Mouse (Mus musculus) T-helper 2 cell (primary cell): ENCODE data around the gene Gm49380.

Experiments used
- in situ Hi-C: fragments of 300-600 bp; cut with MboI, MseI; formaldehyde crosslinking; loops from one replicate; pipeline ENCODE4 v1.15.1; 2025; ENCODE audit warnings: high pct_unique_total_duplicates

Gm49380 gene

DNA sequence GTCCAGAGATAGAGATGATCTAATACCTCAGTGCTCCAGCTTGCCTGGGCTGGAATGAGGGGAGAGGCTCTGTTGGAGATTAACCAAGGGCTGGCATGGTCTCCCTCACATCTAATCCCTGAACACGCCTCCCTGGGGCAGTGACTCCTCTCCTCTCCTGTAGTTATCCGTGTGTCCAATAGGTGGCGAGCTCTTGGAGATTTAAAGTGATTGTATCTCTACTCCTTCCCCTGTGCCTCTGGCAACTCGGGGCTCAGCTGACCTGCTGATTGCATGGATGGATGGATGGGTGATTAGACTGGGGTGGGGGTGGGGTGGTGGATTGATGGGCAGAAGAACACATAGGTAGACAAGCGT lies 36.6 kb downstream of the Gm49380 start:
- in situ Hi-C loops = loop anchor here (25.0 kb wide), 1 partner anchor 339 kb away; the partner anchor contains the start of gene Nectin1

DNA sequence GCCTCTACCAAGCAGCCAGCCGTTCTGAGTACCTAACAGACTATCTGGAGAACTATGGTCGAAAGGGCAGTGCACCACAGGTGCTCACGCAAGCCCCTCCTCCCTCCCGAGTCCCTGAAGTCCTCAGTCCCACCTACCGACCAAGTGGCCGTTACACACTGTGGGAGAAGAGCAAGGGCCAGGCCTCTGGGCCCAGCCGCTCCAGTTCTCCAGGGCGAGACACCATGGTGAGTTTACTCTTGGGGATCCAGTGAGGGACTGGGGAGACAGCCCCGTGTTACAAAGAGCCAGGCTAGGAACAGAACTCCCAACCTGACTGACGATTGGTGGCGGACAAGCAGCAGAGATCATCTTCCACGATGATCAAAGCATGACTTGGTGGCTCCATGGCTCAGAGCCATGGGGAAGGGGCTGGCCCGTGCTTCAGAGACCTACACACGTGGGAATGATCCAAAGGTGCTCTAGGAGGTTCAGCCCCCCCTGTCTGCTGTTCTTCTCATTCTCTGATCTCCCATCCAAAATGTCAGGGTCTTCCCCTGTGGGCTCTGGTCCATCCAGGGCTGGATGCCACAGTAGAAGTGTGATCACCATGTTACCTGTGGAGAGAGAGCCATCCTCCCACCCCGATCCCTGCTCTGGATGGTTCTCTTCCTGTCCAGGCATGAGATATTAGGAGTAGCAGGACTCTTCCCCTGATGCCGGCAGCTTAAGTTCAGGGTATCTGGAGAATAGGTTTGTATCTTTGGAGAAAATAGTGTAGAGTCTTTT lies 37.1 kb downstream of the Gm49380 start:
- in situ Hi-C loops = loop anchor here (25.0 kb wide), 1 partner anchor 339 kb away; the partner anchor contains the start of gene Nectin1

- in situ Hi-C loops = loop anchor here (25.0 kb wide), 1 partner anchor 338 kb away; the partner anchor contains the start of gene Nectin1
These were observed 37.9 kb downstream of the Gm49380 start for GRCm38 (mm10) chr9:44075276-44075995.

GRCm38 (mm10) chr9:44074395-44075275 lies 38.7 kb downstream of the Gm49380 start:
- in situ Hi-C loops = loop anchor here (25.0 kb wide), 1 partner anchor 337 kb away; the partner anchor contains the start of gene Nectin1

DNA sequence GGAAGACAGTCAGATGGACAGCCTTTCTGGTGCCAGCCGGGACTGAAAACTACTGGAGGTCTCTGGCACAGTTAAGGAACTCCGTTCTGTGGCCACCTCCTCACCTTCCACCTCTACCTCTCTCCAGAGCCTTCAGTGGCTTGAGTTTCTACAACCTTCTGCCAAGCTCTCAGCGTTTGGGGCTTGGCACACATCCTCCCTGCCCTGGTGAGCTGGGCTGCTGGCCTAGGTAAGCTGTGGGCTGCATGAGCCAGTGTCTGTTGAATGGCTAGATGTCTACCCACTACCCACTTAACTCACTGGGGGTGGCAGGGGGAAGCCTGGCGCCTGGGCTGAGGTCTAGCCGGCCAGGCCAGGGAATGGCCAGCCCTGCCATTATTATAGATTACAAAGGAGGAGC lies 40.2 kb downstream of the Gm49380 start:
- in situ Hi-C loops = no loop called here

GRCm38 (mm10) chr9:44072599-44072915 lies 40.7 kb downstream of the Gm49380 start:
- in situ Hi-C loops = no loop called here

GRCm38 (mm10) chr9:44071914-44072598 lies 41.2 kb downstream of the Gm49380 start:
- in situ Hi-C loops = no loop called here

GRCm38 (mm10) chr9:44070844-44071231 lies 42.5 kb downstream of the Gm49380 start:
- in situ Hi-C loops = no loop called here

DNA sequence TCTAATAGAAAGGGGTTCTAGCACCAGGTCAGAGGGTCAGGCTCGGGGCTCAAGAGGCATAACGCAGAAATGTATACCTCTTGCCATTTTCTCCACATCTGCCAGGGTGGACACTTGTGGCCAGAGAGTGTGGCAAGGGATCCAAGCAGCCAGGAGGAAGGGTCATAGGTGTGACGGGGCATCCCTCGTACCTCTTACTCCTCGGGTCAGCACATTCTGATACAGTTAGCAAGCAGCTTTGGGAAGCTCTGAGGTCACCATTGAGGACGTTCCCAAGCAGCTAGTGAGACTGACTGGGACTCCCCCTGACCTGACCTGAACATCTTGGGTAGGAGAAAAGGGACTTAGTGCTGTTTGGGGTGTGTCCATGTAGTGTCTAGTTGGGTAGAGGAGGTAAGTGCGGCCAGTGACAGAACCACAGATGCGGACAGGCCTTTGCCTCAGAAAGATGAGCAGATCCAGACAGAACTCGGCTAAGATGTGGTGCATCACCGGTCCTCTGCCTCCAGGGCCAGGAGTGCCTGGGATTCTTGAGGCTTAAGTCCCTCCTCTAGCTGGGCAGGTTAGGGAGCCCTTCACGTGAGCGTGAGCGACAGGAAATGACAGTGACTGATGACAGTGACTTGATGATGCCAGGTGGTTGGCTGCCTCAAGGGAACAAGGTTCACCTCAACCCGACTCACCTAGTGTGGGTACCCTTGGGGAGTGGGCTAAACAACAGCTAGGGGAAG lies 43.0 kb downstream of the Gm49380 start:
- in situ Hi-C loops = no loop called here

DNA sequence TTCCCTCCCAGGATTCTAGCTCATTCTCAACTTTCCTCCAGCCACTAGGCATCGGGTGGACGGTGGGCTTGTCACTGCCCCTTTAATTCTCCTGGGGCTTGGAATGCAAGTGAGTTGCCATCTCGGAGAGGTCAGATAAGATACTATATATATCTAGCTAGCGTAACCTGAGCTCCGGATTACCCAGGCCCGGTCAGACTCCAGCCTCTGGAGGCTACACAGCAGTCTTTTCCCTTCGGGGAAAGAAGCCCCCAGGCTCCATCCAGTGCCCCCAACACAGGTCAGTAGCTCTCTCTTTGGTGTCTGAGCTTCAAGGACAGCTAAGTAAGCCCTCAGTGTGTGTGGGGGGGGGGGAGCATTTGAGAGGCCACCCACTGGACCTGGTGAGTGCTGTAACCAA lies 44.0 kb downstream of the Gm49380 start:
- in situ Hi-C loops = no loop called here

- in situ Hi-C loops = no loop called here
These were observed 45.4 kb downstream of the Gm49380 start for GRCm38 (mm10) chr9:44067960-44068330.

GRCm38 (mm10) chr9:44067241-44067959 lies 45.9 kb downstream of the Gm49380 start:
- in situ Hi-C loops = no loop called here

DNA sequence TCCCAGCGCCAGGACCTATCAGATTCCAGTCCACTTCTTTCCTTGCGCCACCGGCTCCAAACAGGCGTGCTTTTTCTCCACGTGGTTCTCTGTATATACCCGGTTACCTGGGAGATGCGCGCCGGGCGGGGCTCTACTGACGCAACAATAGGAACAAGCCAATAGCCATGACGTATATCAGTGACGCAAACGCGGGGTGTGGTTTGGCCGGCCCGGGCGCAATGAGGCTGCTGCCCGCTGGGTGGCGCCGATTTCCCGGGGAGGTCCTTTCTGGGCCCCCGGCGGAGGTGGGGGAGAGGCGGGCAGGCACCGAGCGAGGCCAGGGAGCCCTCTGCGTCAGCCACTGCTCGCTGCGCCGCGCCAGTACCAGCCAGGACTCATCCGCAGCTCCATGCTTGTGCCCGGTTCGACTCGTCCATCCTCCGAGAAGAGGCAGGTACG lies 46.5 kb downstream of the Gm49380 start, which contains the start of gene Usp2:
Gene Usp2, plus strand, starts transcription at position 237 of the 441 bp plus-strand sequence.
- in situ Hi-C loops = no loop called here

GRCm38 (mm10) chr9:44065177-44065576 lies 48.1 kb downstream of the Gm49380 start:
- in situ Hi-C loops = no loop called here

DNA sequence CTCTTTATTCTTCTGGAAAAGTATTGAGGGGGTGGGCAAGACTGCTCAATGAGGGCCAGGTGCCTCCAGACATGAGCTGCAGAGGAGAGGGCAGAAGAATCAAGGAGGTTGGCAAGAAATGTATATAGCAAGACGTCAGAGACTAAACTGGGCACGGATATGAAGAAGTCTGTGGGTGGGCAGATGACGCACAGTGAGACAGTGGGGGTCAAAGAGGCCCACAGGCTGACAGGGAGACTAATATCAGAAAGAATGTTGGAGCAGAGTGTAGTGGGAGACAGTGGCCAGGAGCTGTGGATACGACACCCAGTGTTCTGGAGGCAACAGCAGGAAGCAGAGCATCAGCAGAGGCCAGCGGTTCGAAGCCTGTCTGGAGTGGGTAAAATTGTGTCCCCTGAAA lies 54.7 kb downstream of the Gm49380 start:
- in situ Hi-C loops = no loop called here

DNA sequence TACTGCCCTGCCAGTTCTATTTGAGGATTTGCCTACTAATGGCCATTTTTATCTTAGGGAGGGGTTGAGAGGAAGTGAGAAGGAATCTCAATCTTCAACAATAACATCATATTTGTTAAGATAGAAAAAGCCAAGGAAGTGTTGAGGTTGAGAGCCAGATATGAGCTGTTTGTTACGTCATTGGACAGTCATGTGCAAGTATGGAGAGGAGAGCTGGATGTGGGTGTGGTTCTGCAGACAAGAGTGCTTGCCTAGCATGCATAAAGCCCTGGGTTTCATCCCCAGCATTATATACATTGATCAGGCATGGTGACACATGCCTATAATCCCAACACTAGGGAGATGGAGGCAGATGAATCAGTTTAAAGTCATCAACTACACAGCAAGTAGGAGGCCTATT lies 59.4 kb downstream of the Gm49380 start:
- in situ Hi-C loops = no loop called here

DNA sequence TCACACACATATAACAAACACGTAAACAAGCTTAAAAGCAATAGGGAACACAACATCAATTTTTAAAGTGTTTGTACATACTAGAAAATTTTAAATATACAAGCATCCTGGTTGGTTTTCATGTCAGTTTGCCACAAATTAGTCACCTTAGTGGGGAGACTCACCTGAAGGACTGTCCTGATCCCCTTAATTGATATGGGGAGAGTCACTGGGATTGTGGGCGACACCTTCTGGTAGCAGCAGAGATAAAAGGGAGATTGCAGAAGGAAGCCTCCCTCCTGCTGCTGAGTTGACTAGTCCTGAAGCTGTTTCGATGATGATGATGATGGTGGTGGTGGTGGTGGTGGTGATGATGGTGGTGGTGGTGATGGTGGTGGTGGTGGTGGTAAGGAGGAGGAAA lies 60.4 kb downstream of the Gm49380 start:
- in situ Hi-C loops = no loop called here

GRCm38 (mm10) chr9:44049381-44050165 lies 63.7 kb downstream of the Gm49380 start:
- in situ Hi-C loops = loop anchor here (5.0 kb wide), 1 partner anchor 62 kb away; no protein-coding TSS in a partner anchor
